Mouse (Mus musculus): ENCODE data around the gene Eef1akmt3. TPM values are rescaled to one million over a fixed set of nuclear protein-coding genes. Genes with fewer than 3 reads are reported as not detected.
A peak's percentile ranks its signal among the peaks of the same experiment; 100 is the strongest.

Eef1akmt3 gene
- total and polyA plus RNA-seq, 2 experiments from 2014 or later: 0.16 TPM; not detected in 1

DNA sequence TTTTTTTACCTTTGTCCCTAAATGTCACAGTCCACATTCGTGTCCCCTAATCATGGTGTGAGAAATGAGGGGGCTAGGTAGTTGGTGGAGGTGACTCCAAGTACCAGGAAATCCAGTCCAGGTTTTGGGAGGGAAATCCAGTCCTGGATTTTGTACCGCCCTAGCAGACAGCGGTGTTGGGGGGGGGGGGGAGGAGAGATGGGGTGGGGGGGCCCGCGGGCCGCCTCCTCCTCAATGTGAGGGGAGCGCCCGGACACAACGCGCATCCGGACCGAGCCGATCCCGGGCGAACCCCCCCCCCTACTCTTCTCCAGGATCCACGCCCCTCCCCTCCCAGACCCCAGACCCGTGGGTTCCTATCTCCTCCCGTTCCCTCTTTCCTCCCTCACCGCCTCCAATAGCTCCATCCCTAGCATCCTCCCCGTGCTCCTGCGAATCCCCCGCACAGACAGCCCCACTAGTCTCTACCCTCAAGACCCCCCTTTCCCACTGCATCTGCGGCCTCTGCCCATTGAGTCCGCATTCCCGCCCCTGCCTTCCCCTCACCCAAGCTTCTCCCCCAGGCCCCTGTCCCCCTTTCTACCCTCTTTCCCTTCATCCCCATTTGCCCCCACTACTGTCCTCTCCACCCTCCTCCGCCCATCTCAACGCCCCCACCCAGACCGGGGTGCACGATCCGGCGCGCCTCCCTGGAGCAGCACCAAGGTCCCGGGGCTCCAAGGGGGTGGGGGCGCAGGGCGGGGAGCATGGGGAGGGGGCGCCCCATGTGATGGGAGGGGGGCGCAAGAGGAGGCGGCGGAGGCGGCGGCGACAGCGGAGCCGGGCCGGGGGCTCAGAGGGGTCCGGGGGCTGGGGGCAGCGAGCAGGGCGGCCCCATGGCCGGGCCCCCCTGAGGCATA lies 37.6 kb upstream of the Eef1akmt3 start:
- ATAC-seq (ENCODE audit: low FRiP score) (peak; percentile 72), DNase-seq (ENCODE audit: low spot score) (peak; percentile 87)
- Histone ChIP-seq H3K36me3 (ENCODE audit: insufficient read depth, low read length) (peaks cover 7% of the 10 kb centered on the region; the same call in 1 of the 2 replicates), H3K4me1 (ENCODE audit: insufficient read depth, low read length) (peaks cover 23% of the 10 kb centered on the region; the same call in 1 of the 2 replicates), H3K4me2 (ENCODE audit: low read depth, low read length, poor library complexity, severe bottlenecking) (peak overlapping the region; percentile 93), H3K27me3 (ENCODE audit: insufficient read depth, low read length) (no peaks in the 10 kb centered on the region), H3K4me3 (ENCODE audit: low read depth, low read length) (peak overlapping the region; percentile 83), H3K27ac (ENCODE audit: low read depth, low read length) (peak overlapping the region; percentile 94), H3K9ac (replicated peaks; ENCODE audit: low read length, poor library complexity, severe bottlenecking) (peak overlapping the region; percentile 95), H3K9me3 (ENCODE audit: low read length) (no peaks in the 10 kb centered on the region)
- TF ChIP-seq CTCF (IDR thresholded peaks at IDR 0.05): no peak
- 1% methylated on average over 24 of the region's 49 CpGs for WGBS

DNA sequence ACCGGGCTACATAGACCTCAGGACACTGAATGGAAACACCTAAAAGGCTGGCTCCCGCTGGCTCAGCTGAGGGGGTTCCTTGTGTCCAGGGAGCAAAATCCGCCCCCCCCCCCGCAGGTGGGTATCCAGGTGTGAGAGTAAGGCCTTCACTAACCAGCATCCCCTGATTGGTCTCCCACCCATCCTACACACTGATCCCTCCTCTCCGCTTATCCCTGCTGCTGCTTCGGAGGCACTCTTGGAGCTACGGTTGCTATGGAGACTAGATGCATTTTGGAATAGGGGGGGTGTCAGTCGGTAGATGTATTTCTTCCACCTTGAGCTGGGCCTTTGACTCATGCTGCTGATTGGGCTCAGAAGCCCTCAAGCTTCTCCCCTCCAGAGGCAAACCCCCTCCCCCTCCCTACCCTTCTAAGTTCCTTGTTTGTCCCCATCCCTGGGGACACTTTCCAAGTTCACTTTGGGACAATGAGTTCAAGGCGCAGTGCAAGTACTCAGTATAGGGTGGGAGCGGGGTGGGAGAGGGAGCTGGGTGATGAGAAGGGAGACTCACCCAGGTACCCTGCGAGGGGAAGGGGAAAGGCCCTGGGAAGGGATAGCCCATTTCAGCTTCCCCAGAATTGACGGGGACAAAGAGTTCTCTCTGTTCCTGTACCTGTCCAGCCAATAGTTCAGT lies 36.8 kb upstream of the Eef1akmt3 start:
- ATAC-seq (ENCODE audit: low FRiP score) (peak; percentile 71), DNase-seq (ENCODE audit: low spot score) (peak; percentile 77)
- no peak; the same call in 1 of the 2 replicates for TF ChIP-seq CTCF (IDR thresholded peaks at IDR 0.05)
- under 1% methylated on average over 12 of the region's 12 CpGs for WGBS
- H3K27me3 ChIP-seq (ENCODE audit: insufficient read depth, low read length): no peaks in the 10 kb centered on the region
- H3K4me3 ChIP-seq (ENCODE audit: low read depth, low read length): peak overlapping the region; percentile 83
- H3K9me3 ChIP-seq (ENCODE audit: low read length): no peaks in the 10 kb centered on the region
- H3K36me3 ChIP-seq (ENCODE audit: insufficient read depth, low read length): peaks cover 2% of the 10 kb centered on the region; the same call in 1 of the 2 replicates
- H3K4me2 ChIP-seq (ENCODE audit: low read depth, low read length, poor library complexity, severe bottlenecking): peak overlapping the region; percentile 93
- H3K4me1 ChIP-seq (ENCODE audit: insufficient read depth, low read length): peaks cover 23% of the 10 kb centered on the region; the same call in 1 of the 2 replicates
- H3K27ac ChIP-seq (ENCODE audit: low read depth, low read length): peak overlapping the region; percentile 94
- peak overlapping the region; percentile 95 for H3K9ac ChIP-seq (replicated peaks; ENCODE audit: low read length, poor library complexity, severe bottlenecking)

DNA sequence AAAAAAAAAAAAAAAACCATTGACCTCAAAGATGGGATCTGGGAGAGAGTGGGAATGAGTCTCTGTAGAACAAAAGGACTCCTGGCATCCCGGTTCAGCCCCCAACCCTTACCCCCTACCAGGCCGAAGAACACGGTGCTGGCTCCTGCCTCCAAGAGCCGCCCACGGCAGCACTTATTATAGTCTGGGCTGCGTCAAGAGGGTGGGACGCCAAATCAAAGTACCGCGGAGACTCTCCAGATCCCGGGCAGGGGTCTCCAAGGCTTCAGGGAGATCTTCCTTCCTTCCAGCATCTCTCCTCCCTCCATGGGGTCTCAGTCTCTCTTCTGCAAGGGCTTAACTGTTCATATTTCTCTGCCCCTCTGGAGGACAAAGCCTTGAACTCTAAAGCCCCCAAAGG lies 36.2 kb upstream of the Eef1akmt3 start:
- Histone ChIP-seq H3K36me3 (ENCODE audit: insufficient read depth, low read length) (no peaks in the 10 kb centered on the region), H3K9ac (replicated peaks; ENCODE audit: low read length, poor library complexity, severe bottlenecking) (peak overlapping the region; percentile 95), H3K4me2 (ENCODE audit: low read depth, low read length, poor library complexity, severe bottlenecking) (peak overlapping the region; percentile 93), H3K4me1 (ENCODE audit: insufficient read depth, low read length) (peaks cover 23% of the 10 kb centered on the region; the same call in 1 of the 2 replicates), H3K27ac (ENCODE audit: low read depth, low read length) (peak overlapping the region; percentile 94), H3K9me3 (ENCODE audit: low read length) (no peaks in the 10 kb centered on the region), H3K27me3 (ENCODE audit: insufficient read depth, low read length) (no peaks in the 10 kb centered on the region), H3K4me3 (ENCODE audit: low read depth, low read length) (peak overlapping the region; percentile 83)
- WGBS: 9% methylated on average over 10 of the region's 10 CpGs
- no peak for TF ChIP-seq CTCF (IDR thresholded peaks at IDR 0.05)
- no peak; the same call in 1 of the 2 replicates for ATAC-seq (ENCODE audit: low FRiP score)
- DNase-seq (ENCODE audit: low spot score): no peak

DNA sequence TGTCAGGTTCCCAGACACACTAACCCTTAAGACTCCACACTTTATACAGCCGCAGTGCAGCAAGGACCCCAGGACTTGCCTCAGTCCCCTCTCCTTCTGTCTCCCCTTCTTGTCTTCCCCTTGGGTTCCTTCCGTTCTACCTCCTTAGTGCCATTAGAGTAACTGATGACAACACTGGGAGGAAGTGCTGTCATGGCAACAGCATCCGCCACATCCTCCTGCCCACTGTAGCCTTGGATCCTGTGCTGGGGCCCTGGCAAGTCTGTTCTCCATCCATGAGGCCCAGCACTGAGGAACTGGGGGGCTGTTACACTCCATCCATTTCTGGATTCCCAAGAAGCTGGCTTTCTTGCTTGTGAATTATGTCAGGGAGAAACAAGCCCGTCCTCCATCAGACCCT lies 34.8 kb upstream of the Eef1akmt3 start:
- no peak for TF ChIP-seq CTCF (IDR thresholded peaks at IDR 0.05)
- H3K36me3 ChIP-seq (ENCODE audit: insufficient read depth, low read length): no peaks in the 10 kb centered on the region
- H3K4me1 ChIP-seq (ENCODE audit: insufficient read depth, low read length): peaks cover 12% of the 10 kb centered on the region; the same call in 1 of the 2 replicates
- no peak overlapping the region for H3K4me3 ChIP-seq (ENCODE audit: low read depth, low read length)
- H3K27me3 ChIP-seq (ENCODE audit: insufficient read depth, low read length): no peaks in the 10 kb centered on the region
- 42% methylated on average over 4 of the region's 4 CpGs for WGBS
- H3K9ac ChIP-seq (replicated peaks; ENCODE audit: low read length, poor library complexity, severe bottlenecking): no peak overlapping the region
- no peaks in the 10 kb centered on the region for H3K9me3 ChIP-seq (ENCODE audit: low read length)
- ATAC-seq (ENCODE audit: low FRiP score): no peak
- DNase-seq (ENCODE audit: low spot score): no peak
- H3K4me2 ChIP-seq (ENCODE audit: low read depth, low read length, poor library complexity, severe bottlenecking): peak overlapping the region; percentile 93; the same call in 1 of the 2 replicates
- H3K27ac ChIP-seq (ENCODE audit: low read depth, low read length): no peak overlapping the region

DNA sequence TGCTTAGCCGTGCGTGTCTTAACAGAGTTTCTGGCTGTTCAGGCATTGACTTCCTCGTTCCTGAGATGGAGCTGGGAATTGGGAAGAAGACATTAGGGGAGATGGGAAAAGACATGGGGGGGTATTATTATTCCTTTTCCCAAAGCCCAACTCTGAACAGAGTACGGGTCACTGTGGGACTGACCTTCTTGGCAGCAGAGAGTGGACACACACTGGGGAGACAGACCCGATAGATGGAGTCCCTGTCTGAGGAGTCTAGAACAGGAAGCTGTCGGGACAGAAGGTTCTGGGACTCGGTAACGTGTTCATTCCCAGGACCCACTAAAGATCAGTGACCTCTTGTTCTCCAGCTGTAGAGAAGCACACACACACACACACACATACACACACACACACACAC lies 34.3 kb upstream of the Eef1akmt3 start:
- Histone ChIP-seq H3K27me3 (ENCODE audit: insufficient read depth, low read length) (no peaks in the 10 kb centered on the region), H3K4me2 (ENCODE audit: low read depth, low read length, poor library complexity, severe bottlenecking) (no peak overlapping the region), H3K4me1 (ENCODE audit: insufficient read depth, low read length) (peaks cover 8% of the 10 kb centered on the region; the same call in 1 of the 2 replicates), H3K27ac (ENCODE audit: low read depth, low read length) (no peak overlapping the region), H3K4me3 (ENCODE audit: low read depth, low read length) (no peak overlapping the region), H3K36me3 (ENCODE audit: insufficient read depth, low read length) (no peaks in the 10 kb centered on the region), H3K9me3 (ENCODE audit: low read length) (no peaks in the 10 kb centered on the region), H3K9ac (replicated peaks; ENCODE audit: low read length, poor library complexity, severe bottlenecking) (no peak overlapping the region)
- 77% methylated on average over 8 of the region's 8 CpGs for WGBS
- DNase-seq (ENCODE audit: low spot score): no peak
- TF ChIP-seq CTCF (IDR thresholded peaks at IDR 0.05): no peak
- ATAC-seq (ENCODE audit: low FRiP score): no peak
